Mouse (Mus musculus) heart, embryonic 13.5 days (tissue): ENCODE results near the gene Ccnd1. TPM values are rescaled to one million over a fixed set of nuclear protein-coding genes. Genes with fewer than 3 reads are reported as not detected.

ENCODE experiments used
- ATAC-seq: fragments of 200-750 bp; cut with Nextera tagmentation; 2 replicates; pipeline ENCODE4 v1.8.0; 2017; ENCODE audit warnings: moderate TSS enrichment; ENCODE audit not compliant: insufficient number of reproducible peaks, low FRiP score, low TSS enrichment; ENCODE audit errors: extremely low read depth
- H3K27ac ChIP-seq: fragments of 300-500 bp; sonication (generic); replicated peaks from 2 replicates; pipeline ENCODE4 v1.5.1; 2015; ENCODE audit warnings: moderate library complexity, mild to moderate bottlenecking, inconsistent platforms
- H3K27me3 ChIP-seq: fragments of 300-500 bp; sonication (generic); replicated peaks from 2 replicates; pipeline ENCODE4 v1.6.1; 2015; ENCODE audit warnings: mild to moderate bottlenecking, inconsistent platforms
- H3K36me3 ChIP-seq: fragments of 300-500 bp; sonication (generic); 2 replicates; pipeline ENCODE4 v1.6.1; 2015; ENCODE audit warnings: mild to moderate bottlenecking, inconsistent platforms
- H3K4me1 ChIP-seq: fragments of 300-500 bp; sonication (generic); 2 replicates; pipeline ENCODE4 v1.6.1; 2015; ENCODE audit warnings: inconsistent platforms
- H3K4me2 ChIP-seq: fragments of 300-500 bp; sonication (generic); 2 replicates; pipeline ENCODE4 v1.6.1; 2015; ENCODE audit warnings: inconsistent platforms, mild to moderate bottlenecking, moderate library complexity
- H3K4me3 ChIP-seq: fragments of 300-500 bp; sonication (generic); 2 replicates; pipeline ENCODE4 v1.5.1; 2015; ENCODE audit warnings: moderate library complexity, mild to moderate bottlenecking, inconsistent platforms
- H3K9ac ChIP-seq: fragments of 300-500 bp; sonication (generic); 2 replicates; pipeline ENCODE4 v1.6.1; 2015; ENCODE audit warnings: inconsistent platforms, mild to moderate bottlenecking, moderate library complexity
- H3K9me3 ChIP-seq: fragments of 300-500 bp; sonication (generic); 2 replicates; pipeline ENCODE4 v1.6.1; 2016; ENCODE audit warnings: inconsistent platforms
- WGBS: fragments of 180-500 bp; shearing (Covaris S2); methylation state at CpG from one replicate; pipeline ENCODE4 v1.1.7; 2015; ENCODE audit warnings: mixed read lengths; 5-methylcytosine and 5-hydroxymethylcytosine counted together
- polyA plus RNA-seq: library from polyadenylated mRNA; unstranded; fragments of >200 nt; fragmentation: Nextera tagmentation; extraction: Ambion mirVana; gene quantifications from 2 replicates; pipeline ENCODE4 v1.2.1, GENCODE M21; 2015

The Ccnd1 gene
- polyA plus RNA-seq, 1 experiment from 2014 or later = 52.6 TPM

DNA sequence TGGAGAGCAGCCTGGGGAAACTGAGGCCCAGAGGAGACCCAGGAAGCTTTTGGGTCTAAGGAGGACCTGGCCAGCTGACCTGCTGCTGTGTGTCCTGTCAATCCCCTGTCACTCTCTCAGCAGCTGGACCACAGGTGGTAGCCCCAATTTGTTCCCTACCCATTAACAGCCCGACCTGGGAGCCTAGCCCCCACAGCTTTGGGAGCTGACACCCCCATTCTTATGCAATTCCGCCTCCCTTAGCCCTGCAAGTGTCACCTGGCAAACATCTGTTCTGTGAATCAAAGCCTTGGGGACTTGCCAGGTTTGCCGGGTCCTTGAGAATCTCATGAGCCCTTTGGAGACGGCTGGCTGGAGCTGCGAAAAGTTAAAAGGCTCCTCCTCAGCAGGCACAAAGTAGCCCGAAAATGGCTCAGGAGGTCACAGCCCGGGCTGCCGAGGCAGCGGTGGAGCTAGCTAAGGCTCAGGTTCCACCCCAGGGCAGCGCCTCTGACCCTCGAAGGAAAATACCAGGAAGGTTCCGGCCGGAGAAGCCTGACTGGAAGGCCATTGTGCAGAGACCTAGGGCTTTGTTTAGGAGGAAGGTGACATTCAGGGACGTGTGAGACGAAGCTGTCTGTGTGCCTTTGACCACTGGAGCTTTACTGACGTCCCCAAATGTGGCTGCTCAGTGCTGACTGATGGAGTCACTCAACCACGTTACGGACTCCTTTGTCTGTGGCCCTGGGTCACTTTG lies 51.0 kb downstream of the Ccnd1 start:
- ATAC-seq = no peak
- H3K9me3 ChIP-seq = no peaks in the 10 kb centered on the region
- peaks cover 62% of the 10 kb centered on the region for H3K27me3 ChIP-seq
- no peak overlapping the region for H3K9ac ChIP-seq
- H3K4me1 ChIP-seq = peaks cover 8% of the 10 kb centered on the region
- no peaks in the 10 kb centered on the region for H3K36me3 ChIP-seq
- 4% methylated on average over 18 of the region's 18 CpGs for WGBS
- no peak overlapping the region for H3K27ac ChIP-seq
- no peak overlapping the region for H3K4me2 ChIP-seq
- H3K4me3 ChIP-seq = no peak overlapping the region

DNA sequence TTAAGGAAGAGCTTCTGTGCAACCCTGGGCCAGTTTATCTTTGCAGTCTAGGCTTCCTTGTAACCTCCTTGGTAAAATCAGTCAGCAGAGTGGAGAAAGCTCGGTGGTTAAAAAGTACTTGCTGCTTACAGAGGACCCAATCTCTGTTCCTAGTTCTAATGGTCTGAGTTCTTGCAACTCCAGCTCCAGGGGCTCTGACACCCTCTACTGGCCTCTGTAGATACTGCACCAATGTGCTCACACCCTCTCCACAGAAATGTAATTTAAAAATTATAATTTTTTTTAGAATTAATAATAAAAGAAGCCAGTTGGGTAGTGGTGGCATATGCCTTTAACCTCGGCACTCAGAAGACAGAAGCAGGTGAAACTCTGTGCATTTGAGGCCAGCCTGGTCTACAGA lies 52.1 kb downstream of the Ccnd1 start:
- Histone ChIP-seq H3K36me3 (no peaks in the 10 kb centered on the region), H3K4me3 (no peak overlapping the region), H3K27me3 (peaks cover 54% of the 10 kb centered on the region), H3K4me2 (no peak overlapping the region), H3K27ac (no peak overlapping the region), H3K4me1 (peaks cover 14% of the 10 kb centered on the region), H3K9me3 (no peaks in the 10 kb centered on the region), H3K9ac (no peak overlapping the region)
- ATAC-seq = no peak
- 75% methylated on average over 2 of the region's 2 CpGs for WGBS

- WGBS = 27% methylated on average over 2 of the region's 2 CpGs
- Histone ChIP-seq H3K4me1 (peaks cover 14% of the 10 kb centered on the region), H3K4me3 (no peak overlapping the region), H3K27ac (no peak overlapping the region), H3K36me3 (no peaks in the 10 kb centered on the region), H3K27me3 (peaks cover 25% of the 10 kb centered on the region), H3K9me3 (no peaks in the 10 kb centered on the region), H3K9ac (no peak overlapping the region), H3K4me2 (no peak overlapping the region)
- ATAC-seq = no peak
Observed at GRCm38 (mm10) chr7:144883106-144883505, 56.6 kb downstream of the Ccnd1 start.

Other genes starting within 250 kb of the Ccnd1 start
- gene Ano1, start 188.0 kb downstream of the Ccnd1 start, polyA plus RNA-seq = 8.3 and 8.4 TPM in 2 replicates
- 0.18 and 0.20 TPM in 2 replicates for gene Fgf3, start 101.8 kb downstream of the Ccnd1 start, polyA plus RNA-seq
- 0.08 TPM in 1 of 2 replicates, not detected in the other for gene Fgf4, start 92.6 kb downstream of the Ccnd1 start, polyA plus RNA-seq
- 0.11 TPM in 1 of 2 replicates, not detected in the other for gene Fgf15, start 43.4 kb downstream of the Ccnd1 start, polyA plus RNA-seq
- gene LTO1, start 24.8 kb downstream of the Ccnd1 start, polyA plus RNA-seq = 19.7 and 21.3 TPM in 2 replicates